Mouse (Mus musculus) E14TG2a.4 (cell line): ENCODE data around the gene 1700014D04Rik.

ENCODE experiments used
- CTCF ChIP-seq: conservative IDR thresholded peaks from 2 replicates; pipeline ENCODE4 v1.5.1; 2014; ENCODE audit warnings: low read length
- NANOG ChIP-seq: IDR thresholded peaks from 2 replicates; pipeline ENCODE4 v1.6.1; 2014; ENCODE audit warnings: borderline replicate concordance, low read length, mixed read lengths

DNA sequence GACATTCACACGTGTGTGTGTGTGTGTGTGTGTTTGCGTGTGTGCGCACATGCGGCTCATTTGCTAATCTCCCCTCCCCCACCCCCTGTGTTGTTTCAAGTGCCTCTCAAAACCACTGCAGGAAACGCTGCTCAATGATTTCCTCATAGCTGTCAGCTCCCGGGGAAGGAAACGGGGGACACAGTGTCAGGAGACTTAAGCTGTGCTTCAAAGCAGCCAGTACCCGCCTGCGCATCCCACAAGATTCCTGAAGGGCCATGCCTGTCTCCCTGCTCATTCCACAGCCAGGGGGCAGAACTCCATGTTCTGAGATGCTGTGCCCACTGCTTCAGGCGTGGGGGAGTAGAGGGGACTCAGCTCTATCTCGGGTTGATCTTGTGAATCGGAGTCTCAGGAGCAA is 42.0 kb downstream of the 1700014D04Rik start:
- TF ChIP-seq CTCF (no peak), NANOG (no peak)
